ENCODE assay signal across 8 mouse cellular contexts in genomic region chr2:130697153-130697810, GRCm38 (mm10). TPM values are rescaled to one million over a fixed set of nuclear protein-coding genes. Genes with fewer than 3 reads are reported as not detected.
DNase-seq lines count a peak whose midpoint lies in the region; ATAC-seq and TF ChIP-seq lines count a peak whose summit lies in the region.

Gene Slc4a11, minus strand, starts transcription at chr2:130697519.

- TF ChIP-seq POLR2A in MEL (IDR thresholded peaks at IDR 0.05; ENCODE audit: control insufficient read depth in 1 of 2, insufficient read depth in 1 of 2, low read depth in 1 of 2, low read length in 2 of 2, poor library complexity in 1 of 2): peak; percentile 38 to 52; a peak in 1 of 4 replicates

- peak; percentile 56 for ATAC-seq in hindbrain, embryonic 13.5 days (ENCODE audit: low FRiP score)
- ATAC-seq in limb, embryonic 13.5 days (ENCODE audit: low FRiP score, low read depth): peak; percentile 82
- peak; percentile 68 for ATAC-seq in midbrain, embryonic 13.5 days

- no peak for TF ChIP-seq RAD21 in MEL (IDR thresholded peaks at IDR 0.05; ENCODE audit: low read depth, low read length)

- DNase-seq in MEL (ENCODE audit: low read depth, low spot score): peak; percentile 87
- peak; percentile 83 to 84 for DNase-seq in adrenal gland, postnatal 36 days
- peak; percentile 46 for DNase-seq in forelimb bud, embryonic 11.5 days (ENCODE audit: low read depth, low spot score)
- peak; percentile 76 to 84 for DNase-seq in spleen, postnatal 36 days (ENCODE audit: low spot score in 2 of 2)
- no peak for DNase-seq in cerebellum, adult 8-10 months

- peak within 1 kb of the TSS; percentile 98 for H3K4me2 ChIP-seq in hindbrain, embryonic 13.5 days
- peak within 1 kb of the TSS; percentile 99 for H3K4me2 ChIP-seq in limb, embryonic 13.5 days (replicated peaks)
- peak within 1 kb of the TSS; percentile 98 for H3K4me2 ChIP-seq in midbrain, embryonic 13.5 days (replicated peaks)

- no peak for TF ChIP-seq CTCF in MEL (IDR thresholded peaks at IDR 0.05 in 2 of 3, conservative IDR thresholded peaks at IDR 0.05 in 1 of 3; ENCODE audit: control insufficient read depth in 1 of 3, insufficient read depth in 1 of 3, low read depth in 2 of 3, low read length in 3 of 3, poor library complexity in 1 of 3, severe bottlenecking in 1 of 3)

- H3K4me3 ChIP-seq in MEL (ENCODE audit: control insufficient read depth in 1 of 2, insufficient read depth in 1 of 2, low read depth in 2 of 2, low read length in 2 of 2): peak within 1 kb of the TSS; percentile 51 to 64
- H3K4me3 ChIP-seq in hindbrain, embryonic 13.5 days: peak within 1 kb of the TSS; percentile 52
- H3K4me3 ChIP-seq in limb, embryonic 13.5 days: peak within 1 kb of the TSS; percentile 65
- peak within 1 kb of the TSS; percentile 52 for H3K4me3 ChIP-seq in midbrain, embryonic 13.5 days (replicated peaks)

- WGBS in hindbrain, embryonic 13.5 days: under 1% methylated on average over 65 of the region's 65 CpGs
- 0% methylated on average over 63 of the region's 65 CpGs for WGBS in limb, embryonic 13.5 days
- under 1% methylated on average over 65 of the region's 65 CpGs for WGBS in midbrain, embryonic 13.5 days

- H3K27ac ChIP-seq in MEL (ENCODE audit: control insufficient read depth, low read depth, low read length): no peak within 1 kb of the TSS
- H3K27ac ChIP-seq in hindbrain, embryonic 13.5 days: no peak within 1 kb of the TSS
- H3K27ac ChIP-seq in limb, embryonic 13.5 days: no peak within 1 kb of the TSS
- H3K27ac ChIP-seq in midbrain, embryonic 13.5 days: no peak within 1 kb of the TSS

- H3K9me3 ChIP-seq in MEL (replicated peaks; ENCODE audit: insufficient read depth, low read length): no peaks in the 10 kb centered on the region
- H3K9me3 ChIP-seq in hindbrain, embryonic 13.5 days: no peaks in the 10 kb centered on the region
- no peaks in the 10 kb centered on the region for H3K9me3 ChIP-seq in limb, embryonic 13.5 days
- no peaks in the 10 kb centered on the region for H3K9me3 ChIP-seq in midbrain, embryonic 13.5 days

- no peak for TF ChIP-seq EP300 in MEL (IDR thresholded peaks at IDR 0.05; ENCODE audit: low read depth in 1 of 2, low read length in 2 of 2)

- no peaks in the 10 kb centered on the region for H3K79me2 ChIP-seq in MEL (ENCODE audit: control insufficient read depth, insufficient read depth, low read length, poor library complexity)

- H3K4me1 ChIP-seq in MEL (ENCODE audit: control insufficient read depth in 1 of 2, insufficient read depth in 2 of 2, low read length in 2 of 2): peaks cover 2 to 14% of the 10 kb centered on the region in 2 experiments; a peak in 2 of 4 replicates
- H3K4me1 ChIP-seq in hindbrain, embryonic 13.5 days (replicated peaks): peaks cover 21% of the 10 kb centered on the region
- peaks cover 12% of the 10 kb centered on the region for H3K4me1 ChIP-seq in limb, embryonic 13.5 days
- peaks cover 20% of the 10 kb centered on the region for H3K4me1 ChIP-seq in midbrain, embryonic 13.5 days (replicated peaks)

- H3K36me3 ChIP-seq in MEL (ENCODE audit: control insufficient read depth in 1 of 2, insufficient read depth in 2 of 2, low read length in 2 of 2): peaks cover 0 to 7% of the 10 kb centered on the region in 2 experiments; a peak in 2 of 4 replicates
- no peaks in the 10 kb centered on the region for H3K36me3 ChIP-seq in hindbrain, embryonic 13.5 days
- no peaks in the 10 kb centered on the region for H3K36me3 ChIP-seq in limb, embryonic 13.5 days
- H3K36me3 ChIP-seq in midbrain, embryonic 13.5 days: no peaks in the 10 kb centered on the region

- H3K9ac ChIP-seq in MEL (ENCODE audit: control insufficient read depth, low read depth, low read length, poor library complexity, severe bottlenecking): peak within 1 kb of the TSS; percentile 48
- H3K9ac ChIP-seq in hindbrain, embryonic 13.5 days: peak within 1 kb of the TSS; percentile 70
- H3K9ac ChIP-seq in limb, embryonic 13.5 days: peak within 1 kb of the TSS; percentile 72
- peak within 1 kb of the TSS; percentile 49 for H3K9ac ChIP-seq in midbrain, embryonic 13.5 days (replicated peaks)

- no peaks in the 10 kb centered on the region for H3K27me3 ChIP-seq in MEL (ENCODE audit: control insufficient read depth in 1 of 2, insufficient read depth in 2 of 2, low read length in 2 of 2)
- peaks cover 61% of the 10 kb centered on the region for H3K27me3 ChIP-seq in hindbrain, embryonic 13.5 days
- H3K27me3 ChIP-seq in limb, embryonic 13.5 days: peaks cover 58% of the 10 kb centered on the region
- H3K27me3 ChIP-seq in midbrain, embryonic 13.5 days: peaks cover 52% of the 10 kb centered on the region

TF ChIP-seq in MEL, 35 proteins besides CTCF, POLR2A, EP300 and RAD21:
- TF ChIP-seq TAL1 (IDR thresholded peaks at IDR 0.05; ENCODE audit: low read length) (no peak), HCFC1 (IDR thresholded peaks at IDR 0.05; ENCODE audit: low read depth, low read length) (no peak), MAZ (IDR thresholded peaks at IDR 0.05; ENCODE audit: low read depth, low read length) (peak; percentile 49; the same call in 1 of the 2 replicates), SMC3 (IDR thresholded peaks at IDR 0.05; ENCODE audit: low read depth, low read length) (no peak), SIN3A (IDR thresholded peaks at IDR 0.05; ENCODE audit: low read length) (no peak), MXI1 (IDR thresholded peaks at IDR 0.05; ENCODE audit: low read depth, low read length) (peak; percentile 32; the same call in 1 of the 2 replicates), NRF1 (IDR thresholded peaks at IDR 0.05; ENCODE audit: insufficient read depth, low read depth, low read length, poor library complexity, severe bottlenecking) (peak; percentile 49; the same call in 1 of the 2 replicates), KAT2A (conservative IDR thresholded peaks at IDR 0.05; ENCODE audit: low read depth, low read length) (no peak), MAX (IDR thresholded peaks at IDR 0.05; ENCODE audit: low read length) (no peak), ZMIZ1 (IDR thresholded peaks at IDR 0.05; ENCODE audit: low read depth, low read length) (peak; percentile 53; the same call in 1 of the 2 replicates), E2F4 (IDR thresholded peaks at IDR 0.05; ENCODE audit: borderline replicate concordance, low read depth, low read length) (no peak), MYB (IDR thresholded peaks at IDR 0.05; ENCODE audit: low read depth, low read length) (no peak), ELF1 (IDR thresholded peaks at IDR 0.05; ENCODE audit: low read depth, low read length) (no peak), MYC (IDR thresholded peaks at IDR 0.05; ENCODE audit: low read depth, low read length) (no peak), USF2 (IDR thresholded peaks at IDR 0.05; ENCODE audit: borderline replicate concordance in 1 of 2, insufficient read depth in 1 of 2, low read depth in 1 of 2, low read length in 2 of 2) (no peak), TBP (IDR thresholded peaks at IDR 0.05; ENCODE audit: low read depth, low read length) (peak; percentile 47; the same call in 1 of the 2 replicates)

RNA-seq across cellular contexts. Expression of gene Slc4a11, which starts in this region (rescaled TPM):
- total RNA-seq in MEL (2012; rRNA removed): 0.13 and 0.31 TPM in 2 replicates
- 1 to 10 TPM in 1 of 2 experiments, not detected in 1; 1.6 TPM for polyA plus RNA-seq in MEL (2012; ENCODE audit: insufficient read depth in 1 of 2, insufficient read length in 2 of 2, low read depth in 1 of 2, low replicate concordance in 2 of 2, missing spikeins in 1 of 2)
- 1 to 10 TPM; 3.2 to 3.3 TPM for total RNA-seq in adrenal gland, postnatal 36 days (2021)
- polyA plus RNA-seq in hindbrain, embryonic 13.5 days (2015; fragmentation: Nextera tagmentation; extraction: Ambion mirVana): 0.32 and 1.1 TPM in 2 replicates
- 1.4 and 1.7 TPM in 2 replicates for polyA plus RNA-seq in limb, embryonic 13.5 days (2015; fragmentation: Nextera tagmentation; extraction: Ambion mirVana)
- 0.46 and 0.61 TPM in 2 replicates for polyA plus RNA-seq in midbrain, embryonic 13.5 days (2015; fragmentation: Nextera tagmentation; extraction: Ambion mirVana)

Comparison
In these comparisons a context has a peak if more than half of its experiments do, and no peak if none do; other contexts are left out.
1. Peak in ATAC-seq, H3K4me3 ChIP-seq, H3K9ac ChIP-seq and H3K4me2 ChIP-seq in midbrain, embryonic 13.5 days; RNA of the gene not detected or under 1 TPM.